Mouse (Mus musculus): ENCODE data around the gene Hikeshi. TPM values are rescaled to one million over a fixed set of nuclear protein-coding genes. Genes with fewer than 3 reads are reported as not detected.

The Hikeshi gene
- polyA plus RNA-seq, 1 experiment, result 57.5 TPM

DNA sequence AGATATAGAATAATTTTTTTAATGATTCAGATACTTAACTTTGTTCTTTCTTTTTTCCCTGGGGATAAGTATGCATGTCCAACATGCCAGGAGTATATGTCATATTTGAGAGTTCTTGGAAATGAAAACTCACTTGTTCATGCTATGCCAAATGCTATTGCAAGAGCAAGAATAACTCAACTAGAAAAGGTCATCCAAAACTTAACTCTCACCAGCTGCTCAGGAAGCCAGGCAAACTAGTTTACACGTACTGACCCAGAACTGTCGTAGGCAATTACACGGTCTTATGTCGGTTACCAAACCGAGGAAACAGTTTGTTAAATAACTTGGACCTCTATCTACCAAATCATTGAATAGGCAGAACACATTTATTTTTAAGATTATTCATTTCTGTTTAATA is 24.3 kb downstream of the Hikeshi start:
- Histone ChIP-seq H3K36me3 (ENCODE audit: control insufficient read depth, insufficient read depth, low read length) (peaks cover 4% of the 10 kb centered on the region; the same call in 1 of the 2 replicates), H3K27ac (ENCODE audit: control insufficient read depth, insufficient read depth, low read length) (no peak overlapping the region), H3K4me1 (replicated peaks; ENCODE audit: control insufficient read depth, insufficient read depth, low read length) (no peaks in the 10 kb centered on the region), H3K4me3 (ENCODE audit: control insufficient read depth, insufficient read depth, low read length) (no peak overlapping the region), H3K27me3 (ENCODE audit: control insufficient read depth, insufficient read depth, low read length) (no peaks in the 10 kb centered on the region)
- no peak for DNase-seq
- 97% methylated on average over 5 of the region's 5 CpGs for WGBS
- TF ChIP-seq CTCF (IDR thresholded peaks at IDR 0.05; ENCODE audit: borderline replicate concordance, control insufficient read depth, extremely low read depth, insufficient read depth, low read length, poor library complexity) (no peak), POLR2A (IDR thresholded peaks at IDR 0.05; ENCODE audit: control insufficient read depth, extremely low read depth, insufficient read depth, low read length, poor library complexity) (no peak)

DNA sequence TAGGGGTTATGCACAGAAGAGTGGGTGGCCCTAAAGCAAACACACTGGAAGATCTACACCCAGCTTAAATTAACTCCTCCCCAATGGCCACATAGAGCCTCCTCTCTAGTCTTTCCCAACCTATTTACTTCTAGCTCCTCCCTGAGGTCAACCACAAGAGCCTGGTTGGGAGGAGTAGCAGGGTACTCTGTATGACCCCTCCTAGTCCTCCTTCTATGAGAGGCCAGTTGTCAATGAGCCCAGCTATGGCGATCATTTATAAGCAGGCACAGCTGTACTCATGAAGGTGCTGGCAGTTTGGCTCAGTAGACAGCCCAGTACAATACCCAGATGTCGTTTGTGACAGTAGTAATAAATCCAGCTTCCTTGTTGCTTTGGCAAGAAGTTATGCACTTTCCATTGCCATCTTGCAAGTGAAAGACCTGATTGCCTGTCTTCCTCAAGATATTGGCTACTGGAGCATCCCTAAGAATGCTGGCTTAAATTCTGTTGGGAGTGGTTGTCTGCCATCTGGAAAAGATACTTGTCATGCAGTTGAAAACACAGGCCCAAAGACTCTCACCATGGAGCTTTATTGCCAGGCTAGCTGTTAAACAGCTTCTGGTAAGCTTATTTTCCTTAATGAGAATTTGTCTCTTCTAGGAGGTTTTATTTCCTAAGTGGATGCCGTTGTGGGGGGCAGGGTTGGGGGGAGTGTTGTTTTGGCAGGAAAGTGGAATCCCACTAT is 27.4 kb downstream of the Hikeshi start:
- Histone ChIP-seq H3K36me3 (ENCODE audit: control insufficient read depth, insufficient read depth, low read length) (peaks cover 4% of the 10 kb centered on the region; the same call in 1 of the 2 replicates), H3K4me3 (ENCODE audit: control insufficient read depth, insufficient read depth, low read length) (no peak overlapping the region), H3K27ac (ENCODE audit: control insufficient read depth, insufficient read depth, low read length) (no peak overlapping the region), H3K27me3 (ENCODE audit: control insufficient read depth, insufficient read depth, low read length) (no peaks in the 10 kb centered on the region), H3K4me1 (replicated peaks; ENCODE audit: control insufficient read depth, insufficient read depth, low read length) (no peaks in the 10 kb centered on the region)
- no peak for DNase-seq
- WGBS, result 94% methylated on average over 3 of the region's 3 CpGs
- TF ChIP-seq CTCF (IDR thresholded peaks at IDR 0.05; ENCODE audit: borderline replicate concordance, control insufficient read depth, extremely low read depth, insufficient read depth, low read length, poor library complexity), result no peak
- no peak for TF ChIP-seq POLR2A (IDR thresholded peaks at IDR 0.05; ENCODE audit: control insufficient read depth, extremely low read depth, insufficient read depth, low read length, poor library complexity)

DNA sequence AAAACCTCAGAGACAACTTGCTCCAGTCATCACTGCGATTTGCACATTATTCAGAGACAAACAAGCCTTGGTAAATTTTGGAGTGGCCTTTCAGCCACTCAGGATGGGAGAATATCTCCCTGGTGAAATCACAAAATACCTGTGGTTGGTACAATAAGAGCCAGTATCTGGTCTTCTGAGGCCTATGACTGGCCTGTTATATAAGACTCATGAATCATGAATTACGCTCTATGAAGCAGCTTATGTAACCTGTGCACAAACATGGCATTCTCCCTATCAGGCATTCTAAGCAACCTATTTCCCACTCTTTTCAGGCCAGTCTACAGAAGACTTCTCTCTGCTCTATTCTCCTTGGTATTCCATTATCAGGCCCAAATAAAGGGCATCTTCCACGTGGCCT is 28.6 kb downstream of the Hikeshi start:
- WGBS, result 92% methylated on average over 3 of the region's 3 CpGs
- no peak for DNase-seq
- TF ChIP-seq CTCF (IDR thresholded peaks at IDR 0.05; ENCODE audit: borderline replicate concordance, control insufficient read depth, extremely low read depth, insufficient read depth, low read length, poor library complexity) (no peak), POLR2A (IDR thresholded peaks at IDR 0.05; ENCODE audit: control insufficient read depth, extremely low read depth, insufficient read depth, low read length, poor library complexity) (no peak)
- no peaks in the 10 kb centered on the region for H3K27me3 ChIP-seq (ENCODE audit: control insufficient read depth, insufficient read depth, low read length)
- no peaks in the 10 kb centered on the region for H3K4me1 ChIP-seq (replicated peaks; ENCODE audit: control insufficient read depth, insufficient read depth, low read length)
- peaks cover 4% of the 10 kb centered on the region; the same call in 1 of the 2 replicates for H3K36me3 ChIP-seq (ENCODE audit: control insufficient read depth, insufficient read depth, low read length)
- no peak overlapping the region for H3K4me3 ChIP-seq (ENCODE audit: control insufficient read depth, insufficient read depth, low read length)
- H3K27ac ChIP-seq (ENCODE audit: control insufficient read depth, insufficient read depth, low read length), result no peak overlapping the region

DNA sequence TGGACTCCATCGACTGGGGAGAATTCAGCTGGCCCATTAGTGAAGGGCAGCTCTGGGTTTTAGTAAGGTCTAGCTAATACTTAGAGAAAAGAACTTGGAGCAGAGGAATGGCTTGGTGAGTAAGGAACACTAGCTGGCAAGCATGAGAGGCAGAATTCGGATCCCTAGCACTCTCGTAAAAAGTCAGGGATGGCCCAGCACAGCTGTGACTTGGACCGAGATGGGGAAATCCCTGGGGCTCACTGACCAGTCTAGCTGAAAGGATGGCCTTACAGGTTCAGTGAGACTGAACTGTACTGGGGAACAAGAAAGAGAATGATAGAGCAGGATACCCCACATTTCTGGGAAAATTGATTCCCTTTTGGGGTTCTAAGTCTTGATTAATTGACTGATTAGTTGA is 31.3 kb downstream of the Hikeshi start:
- WGBS, result 89% methylated on average over 4 of the region's 4 CpGs
- no peak for DNase-seq
- no peak overlapping the region for H3K27ac ChIP-seq (ENCODE audit: control insufficient read depth, insufficient read depth, low read length)
- no peak overlapping the region for H3K4me3 ChIP-seq (ENCODE audit: control insufficient read depth, insufficient read depth, low read length)
- TF ChIP-seq CTCF (IDR thresholded peaks at IDR 0.05; ENCODE audit: borderline replicate concordance, control insufficient read depth, extremely low read depth, insufficient read depth, low read length, poor library complexity) (no peak), POLR2A (IDR thresholded peaks at IDR 0.05; ENCODE audit: control insufficient read depth, extremely low read depth, insufficient read depth, low read length, poor library complexity) (no peak)
- no peaks in the 10 kb centered on the region for H3K36me3 ChIP-seq (ENCODE audit: control insufficient read depth, insufficient read depth, low read length)
- no peaks in the 10 kb centered on the region for H3K27me3 ChIP-seq (ENCODE audit: control insufficient read depth, insufficient read depth, low read length)
- H3K4me1 ChIP-seq (replicated peaks; ENCODE audit: control insufficient read depth, insufficient read depth, low read length), result no peaks in the 10 kb centered on the region

DNA sequence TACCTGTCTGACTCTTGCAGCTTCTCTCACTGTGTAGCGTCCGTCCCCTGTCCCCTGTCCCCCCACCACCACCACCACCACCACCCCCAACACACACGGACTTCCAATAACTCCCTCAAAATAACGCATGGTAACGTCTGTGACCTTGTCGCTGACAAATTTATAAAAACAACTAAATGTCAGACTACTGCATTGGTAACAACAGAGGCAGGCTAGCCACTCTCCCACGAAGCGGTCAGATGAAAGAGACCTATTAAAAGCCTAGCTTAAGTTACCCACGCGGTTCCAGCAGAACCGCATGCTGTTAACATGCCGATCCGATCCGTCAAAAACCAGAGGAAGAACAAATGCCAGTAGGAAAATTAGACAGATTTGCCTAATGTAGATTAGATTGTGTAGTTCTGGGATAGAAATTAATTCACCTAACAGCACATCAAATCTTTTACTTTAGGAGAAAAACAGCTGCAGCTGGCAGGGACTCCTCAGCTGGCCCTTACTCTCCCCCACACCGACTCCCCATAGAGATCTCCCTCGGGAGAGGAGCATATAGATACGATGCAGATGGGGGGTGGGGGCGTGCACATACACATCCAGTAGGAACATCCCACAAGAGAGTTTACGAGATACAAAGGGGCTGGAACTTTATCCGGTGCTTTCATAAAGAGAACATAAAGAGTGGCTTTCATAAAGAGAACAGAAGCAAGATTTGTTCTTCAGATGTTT is 31.9 kb downstream of the Hikeshi start:
- TF ChIP-seq CTCF (IDR thresholded peaks at IDR 0.05; ENCODE audit: borderline replicate concordance, control insufficient read depth, extremely low read depth, insufficient read depth, low read length, poor library complexity) (no peak), POLR2A (IDR thresholded peaks at IDR 0.05; ENCODE audit: control insufficient read depth, extremely low read depth, insufficient read depth, low read length, poor library complexity) (no peak)

DNA sequence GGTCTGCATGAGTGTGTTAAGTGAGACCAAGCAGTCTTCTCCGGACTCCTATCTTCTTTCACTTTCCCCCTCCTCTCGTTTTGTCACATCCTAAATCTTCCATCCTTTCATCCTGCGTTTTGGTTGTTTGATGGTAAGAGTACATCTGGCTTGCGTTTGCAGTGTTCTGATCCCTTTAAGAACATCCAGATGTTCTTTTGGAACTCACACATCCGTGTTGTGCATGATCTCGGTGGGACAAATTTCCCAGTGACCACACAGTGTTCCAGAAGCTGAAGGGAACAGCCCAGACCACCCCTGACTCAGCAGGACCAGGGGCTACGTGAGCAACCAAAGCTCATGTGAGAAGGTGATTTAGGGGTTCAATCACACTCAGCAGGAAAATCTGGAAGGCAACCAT is 32.6 kb downstream of the Hikeshi start:
- H3K4me3 ChIP-seq (ENCODE audit: control insufficient read depth, insufficient read depth, low read length), result no peak overlapping the region
- no peaks in the 10 kb centered on the region for H3K36me3 ChIP-seq (ENCODE audit: control insufficient read depth, insufficient read depth, low read length)
- DNase-seq, result no peak
- 78% methylated on average over 7 of the region's 7 CpGs for WGBS
- no peak for TF ChIP-seq POLR2A (IDR thresholded peaks at IDR 0.05; ENCODE audit: control insufficient read depth, extremely low read depth, insufficient read depth, low read length, poor library complexity)
- TF ChIP-seq CTCF (IDR thresholded peaks at IDR 0.05; ENCODE audit: borderline replicate concordance, control insufficient read depth, extremely low read depth, insufficient read depth, low read length, poor library complexity), result no peak
- H3K27ac ChIP-seq (ENCODE audit: control insufficient read depth, insufficient read depth, low read length), result no peak overlapping the region
- no peaks in the 10 kb centered on the region for H3K4me1 ChIP-seq (replicated peaks; ENCODE audit: control insufficient read depth, insufficient read depth, low read length)
- H3K27me3 ChIP-seq (ENCODE audit: control insufficient read depth, insufficient read depth, low read length), result no peaks in the 10 kb centered on the region

More for the DNA sequence above, 31.9 kb downstream of the Hikeshi start:
- DNase-seq, result no peak
- WGBS, result 90% methylated on average over 20 of the region's 20 CpGs
- H3K4me1 ChIP-seq (replicated peaks; ENCODE audit: control insufficient read depth, insufficient read depth, low read length), result no peaks in the 10 kb centered on the region
- no peaks in the 10 kb centered on the region for H3K36me3 ChIP-seq (ENCODE audit: control insufficient read depth, insufficient read depth, low read length)
- no peaks in the 10 kb centered on the region for H3K27me3 ChIP-seq (ENCODE audit: control insufficient read depth, insufficient read depth, low read length)
- no peak overlapping the region for H3K27ac ChIP-seq (ENCODE audit: control insufficient read depth, insufficient read depth, low read length)
- no peak overlapping the region for H3K4me3 ChIP-seq (ENCODE audit: control insufficient read depth, insufficient read depth, low read length)
